Mouse (Mus musculus) embryo, embryonic 11.5 days (tissue): ENCODE data around the gene Gli2.

ENCODE experiments used
- DNase-seq: peaks from one replicate; pipeline ENCODE4 v3.0.0-alpha.2; 2012; ENCODE audit warnings: low read depth, low spot score

Gli2 gene

DNA sequence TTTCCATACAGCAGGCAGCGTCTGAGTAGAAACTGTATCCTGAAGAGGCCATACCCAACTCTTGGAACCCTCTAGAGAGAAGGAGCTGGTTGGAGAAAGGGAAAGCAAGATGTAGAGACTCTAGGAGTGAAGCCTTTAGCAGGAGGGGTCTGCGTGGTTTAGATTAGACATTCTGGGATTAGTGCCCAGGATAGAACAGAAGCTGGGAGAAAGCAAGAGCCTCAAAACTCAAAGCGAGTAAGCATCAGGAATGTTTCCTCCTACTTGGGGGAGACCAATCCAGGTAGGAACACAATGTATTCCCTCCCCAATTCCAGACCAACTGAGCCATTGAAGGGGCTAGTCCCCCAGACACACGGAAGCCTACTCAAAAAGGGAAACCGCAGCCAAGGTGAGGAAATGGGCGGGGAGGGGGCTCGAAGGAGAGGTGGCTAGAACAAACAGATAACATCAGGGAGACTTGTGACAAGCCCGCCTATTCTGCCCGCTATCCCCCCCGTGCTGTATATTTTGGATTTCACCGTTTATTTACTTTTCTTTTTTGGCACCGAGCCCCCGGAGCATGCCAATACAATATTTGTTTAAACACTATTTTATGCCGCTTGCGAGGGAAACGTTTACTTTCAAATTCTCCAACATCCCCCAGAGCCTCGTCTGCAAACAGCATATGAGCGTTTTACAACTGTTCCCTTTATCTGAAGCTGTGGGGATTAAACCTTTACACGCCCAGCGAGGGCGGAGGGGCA is 2.1 kb downstream of the Gli2 start:
- DNase-seq, result no peak

DNA sequence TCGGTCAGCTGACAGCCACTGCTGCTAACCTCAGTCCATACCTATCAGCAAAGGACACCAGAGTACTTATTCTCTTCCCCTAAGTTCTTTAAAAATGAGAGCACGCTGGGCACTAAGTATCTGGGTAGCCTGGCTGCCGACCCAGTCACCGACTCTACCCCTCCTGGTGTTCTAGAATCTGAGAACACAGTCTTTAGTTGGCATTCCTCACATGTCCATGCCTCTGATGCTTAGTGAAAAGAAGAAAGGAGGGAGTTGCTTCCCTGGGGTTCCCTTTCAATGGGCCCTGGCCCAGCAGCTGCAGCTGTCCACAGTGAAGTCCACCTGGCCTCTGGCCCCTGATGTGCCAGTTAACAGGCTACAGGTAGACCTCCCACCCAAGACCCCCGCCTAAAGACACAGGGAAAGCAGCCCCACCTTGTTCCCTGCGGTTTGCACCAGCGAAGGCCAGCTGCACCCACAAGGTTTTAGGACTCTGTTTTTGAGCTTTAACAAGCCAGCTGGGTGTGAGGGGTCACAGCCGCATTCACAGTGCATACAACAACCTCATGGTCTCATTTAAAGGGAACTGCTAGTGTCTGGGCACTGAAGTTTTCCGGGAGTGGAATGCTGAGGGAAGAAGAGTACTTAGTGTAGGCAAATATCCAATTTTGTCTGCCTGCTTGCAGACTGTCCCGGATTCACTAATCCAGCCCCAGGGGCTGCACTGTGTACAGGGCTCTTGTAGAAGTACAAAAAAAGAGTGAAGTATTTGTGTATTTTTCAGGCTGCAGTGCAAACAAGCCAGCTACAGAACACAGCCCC is 3.4 kb downstream of the Gli2 start:
- no peak for DNase-seq

DNA sequence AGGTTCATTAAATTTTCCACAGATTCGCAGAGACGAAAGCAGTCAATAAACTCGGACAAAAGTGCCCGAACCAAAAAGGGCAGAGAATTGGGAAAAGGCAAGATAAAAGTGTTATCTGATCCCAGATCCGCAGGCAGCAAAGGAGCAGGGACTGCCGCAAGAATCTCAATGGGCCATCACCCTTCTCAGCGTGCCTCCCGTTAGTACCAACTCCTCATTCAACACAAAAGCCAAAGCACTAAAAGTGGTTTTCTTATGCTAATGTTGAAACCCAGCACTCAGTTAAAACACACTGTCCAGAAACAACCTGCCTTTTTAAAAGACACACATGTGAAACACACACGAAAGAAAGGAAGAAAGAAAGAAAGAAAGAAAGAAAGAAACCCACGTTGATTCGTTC is 4.4 kb downstream of the Gli2 start:
- no peak for DNase-seq

DNA sequence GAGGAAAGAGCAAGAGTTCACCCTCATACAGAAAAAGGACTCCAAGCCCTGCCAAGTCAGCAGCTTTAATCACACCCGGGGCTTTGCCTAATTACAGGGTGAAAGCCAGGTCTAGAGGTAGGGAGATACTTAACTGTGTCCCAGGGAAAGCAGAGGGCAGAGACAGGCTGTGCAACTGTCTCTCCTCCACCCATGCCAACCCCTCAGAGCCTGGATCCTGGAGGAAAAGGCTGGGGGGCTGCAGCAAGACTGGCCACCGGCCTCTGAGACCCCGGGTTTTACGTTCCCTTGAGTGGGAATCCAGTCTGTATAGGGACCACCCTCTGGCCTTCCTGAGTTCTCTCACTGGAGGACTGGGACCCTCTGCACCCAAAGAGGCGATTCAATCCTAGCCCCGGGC is 4.9 kb downstream of the Gli2 start:
- no peak for DNase-seq

DNA sequence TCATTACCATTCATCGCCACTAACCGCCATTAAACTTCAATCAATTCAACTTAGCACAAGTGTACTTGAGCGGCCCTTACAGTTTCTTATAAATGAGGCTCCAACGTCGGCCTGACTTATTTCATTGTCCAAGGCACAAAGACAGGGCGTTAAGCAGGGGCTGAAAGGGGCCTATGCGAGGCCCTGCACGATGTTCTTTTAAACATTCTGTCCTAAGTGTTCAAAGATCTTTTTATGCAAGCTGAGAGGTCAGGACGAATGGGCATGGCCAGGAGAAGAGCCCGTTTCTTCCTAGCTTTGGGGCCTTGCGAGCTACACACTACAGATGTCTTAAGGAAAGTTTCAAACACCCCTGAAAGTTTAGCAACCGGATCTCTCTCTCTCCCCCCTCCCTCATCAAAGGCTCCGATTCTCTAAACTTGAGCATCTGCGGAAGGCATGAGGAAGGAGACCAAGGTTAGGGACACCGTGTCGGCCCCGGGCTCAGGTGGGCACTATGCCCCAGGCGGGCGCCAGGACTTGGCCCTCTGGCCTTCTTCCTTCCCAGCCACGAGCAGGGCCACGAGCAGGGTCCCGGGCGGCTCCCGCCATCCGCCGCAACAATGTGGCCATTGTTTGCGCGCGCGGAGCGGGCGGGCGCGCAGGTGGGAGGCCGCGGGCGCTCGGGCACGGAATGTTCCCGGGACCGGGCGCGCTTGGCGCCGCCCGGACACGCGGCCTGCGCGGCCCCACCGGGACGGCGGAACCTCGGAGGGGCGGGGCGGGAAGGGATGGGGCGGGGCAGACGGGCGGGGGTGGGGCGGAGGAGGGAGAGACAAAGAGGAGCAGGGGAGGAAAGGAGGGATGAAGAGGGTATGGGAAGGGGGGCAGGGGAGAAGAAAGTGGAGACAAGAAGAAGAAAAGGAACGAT is 5.7 kb downstream of the Gli2 start:
- DNase-seq, result no peak

DNA sequence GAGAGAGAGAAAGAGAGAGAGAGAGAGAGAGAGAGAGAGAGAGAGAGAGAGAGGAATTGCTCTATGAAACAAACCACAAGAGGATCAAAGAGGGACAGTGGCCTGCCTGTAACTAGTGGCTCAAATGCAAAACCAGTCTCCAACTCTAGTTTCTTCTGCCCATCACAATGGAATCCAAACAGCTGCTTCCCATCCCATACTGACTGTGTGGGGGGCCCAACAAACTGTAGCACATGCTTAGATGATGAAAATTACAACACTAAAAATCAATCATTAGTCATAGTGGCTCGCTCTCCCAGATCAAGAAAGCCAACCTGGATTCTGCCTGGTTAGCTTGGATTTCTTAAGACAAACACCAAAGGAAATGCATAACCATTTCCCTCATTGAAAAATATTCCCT is 15.0 kb downstream of the Gli2 start:
- no peak for DNase-seq

DNA sequence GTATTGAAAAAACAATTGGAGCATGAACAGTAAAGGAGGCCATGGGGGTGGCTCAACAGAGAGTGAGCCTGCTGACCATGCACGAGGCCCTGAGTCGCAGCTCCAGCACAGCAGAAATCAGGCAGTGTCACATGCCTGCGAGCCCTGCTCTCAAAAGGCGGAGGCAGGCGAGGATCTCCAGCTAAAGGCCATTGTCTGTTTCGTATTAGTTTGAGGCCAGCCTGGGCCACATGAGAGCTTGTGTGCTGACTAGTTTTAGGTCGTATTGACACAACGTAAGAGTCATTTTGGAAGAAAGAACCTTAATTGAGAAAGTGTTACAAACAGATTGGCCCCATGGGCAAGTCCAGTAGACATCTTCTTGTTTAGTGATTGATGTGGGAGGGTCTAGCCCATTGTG is 17.5 kb downstream of the Gli2 start:
- no peak for DNase-seq

DNA sequence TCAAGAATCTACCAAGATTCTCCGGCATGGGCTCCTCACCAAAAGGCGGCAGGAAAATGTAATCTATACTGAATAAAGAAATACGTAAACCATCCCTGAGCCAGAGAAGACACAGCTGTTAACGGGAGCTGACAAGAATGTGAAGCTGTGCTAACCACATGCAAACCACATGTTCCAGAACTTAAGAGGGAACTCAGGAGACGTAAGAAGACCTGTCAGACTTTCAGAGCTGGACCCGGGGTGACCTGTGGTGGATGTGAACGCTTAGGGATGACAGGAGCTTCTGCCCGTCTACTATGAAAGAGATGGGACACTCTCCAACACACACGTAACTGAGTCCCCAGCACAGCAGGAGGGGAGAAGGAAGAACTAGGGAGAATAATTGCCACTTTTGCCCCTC is 18.1 kb downstream of the Gli2 start:
- DNase-seq, result no peak

DNA sequence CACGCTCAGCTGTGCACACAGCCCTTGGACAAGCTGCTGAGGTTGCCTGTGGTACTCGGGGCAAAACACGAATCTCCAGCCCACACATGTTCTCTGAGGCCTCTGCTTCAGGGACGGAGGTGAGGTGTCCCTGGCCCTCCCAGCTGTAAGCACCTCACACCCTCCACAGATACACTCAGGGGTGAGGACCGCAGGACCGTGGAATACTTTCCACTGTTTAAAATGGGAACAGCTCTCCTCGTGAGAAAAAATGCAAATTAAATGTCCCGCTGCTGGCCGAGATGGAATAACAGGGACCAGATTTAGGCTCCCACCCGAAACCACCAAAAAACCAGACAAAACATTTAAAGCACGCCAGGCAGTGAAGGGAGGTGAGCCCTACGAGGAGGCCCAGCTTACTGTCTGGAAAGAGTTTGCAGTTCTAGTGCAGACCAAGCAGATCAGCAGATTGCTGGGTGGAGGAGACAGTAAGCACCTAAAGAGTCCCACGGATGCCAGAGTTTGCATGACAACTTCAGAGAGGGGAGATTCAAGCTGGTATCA is 19.2 kb downstream of the Gli2 start:
- no peak for DNase-seq

DNA sequence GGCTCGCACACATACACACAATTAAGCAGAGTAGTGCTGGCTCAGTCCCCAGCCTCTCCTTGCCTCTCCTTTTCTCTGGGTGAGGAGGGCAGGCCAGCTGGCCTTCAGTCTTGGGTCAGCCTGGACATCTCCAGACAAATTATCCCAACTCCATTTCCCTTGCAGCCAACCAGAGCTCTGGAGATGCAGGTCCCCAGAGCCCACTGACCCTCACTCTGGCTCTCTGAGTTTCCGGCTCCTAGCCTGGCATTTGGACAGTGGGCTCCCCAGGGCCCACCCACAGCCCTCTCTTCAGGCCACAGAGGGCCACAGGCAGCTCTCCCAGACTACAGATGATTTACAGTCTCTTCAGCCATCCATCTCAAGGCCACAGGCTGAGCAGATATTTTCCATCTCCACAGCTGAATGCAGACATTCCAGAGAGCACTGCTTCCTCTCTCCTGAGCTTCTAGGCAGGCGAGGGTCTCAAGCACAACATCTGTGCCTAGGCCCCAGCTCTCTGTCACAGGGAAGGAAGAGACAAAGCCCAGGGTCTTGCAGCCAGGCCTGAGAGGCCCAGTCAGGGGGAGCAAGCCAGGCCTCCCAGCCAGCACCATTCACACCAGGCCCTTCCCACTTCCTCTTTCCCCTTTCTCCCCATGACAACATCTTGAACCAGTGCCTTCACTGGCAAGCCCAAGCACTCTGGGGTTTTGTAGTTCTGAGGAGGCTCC is 19.8 kb downstream of the Gli2 start:
- DNase-seq, result peak; percentile 67

DNA sequence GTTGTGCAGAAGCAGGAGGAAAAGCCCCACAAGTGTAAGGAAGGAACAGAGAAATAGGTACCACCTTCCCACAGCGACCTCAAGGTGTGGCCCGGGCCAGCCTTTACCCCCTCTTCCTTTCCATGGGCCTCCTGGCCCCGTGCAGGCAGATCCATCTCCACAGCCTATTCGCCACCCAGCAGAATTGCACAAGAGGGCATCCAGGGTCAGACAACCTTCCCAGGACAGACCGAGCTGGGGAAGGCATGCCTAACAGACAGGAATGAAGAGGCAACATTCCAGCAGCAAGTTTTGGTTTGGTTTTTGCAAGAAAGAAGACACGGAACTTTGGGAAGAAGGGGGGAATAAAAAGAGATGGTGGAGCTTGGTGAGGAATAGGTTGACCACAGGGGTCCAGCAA is 22.2 kb downstream of the Gli2 start:
- DNase-seq, result no peak

DNA sequence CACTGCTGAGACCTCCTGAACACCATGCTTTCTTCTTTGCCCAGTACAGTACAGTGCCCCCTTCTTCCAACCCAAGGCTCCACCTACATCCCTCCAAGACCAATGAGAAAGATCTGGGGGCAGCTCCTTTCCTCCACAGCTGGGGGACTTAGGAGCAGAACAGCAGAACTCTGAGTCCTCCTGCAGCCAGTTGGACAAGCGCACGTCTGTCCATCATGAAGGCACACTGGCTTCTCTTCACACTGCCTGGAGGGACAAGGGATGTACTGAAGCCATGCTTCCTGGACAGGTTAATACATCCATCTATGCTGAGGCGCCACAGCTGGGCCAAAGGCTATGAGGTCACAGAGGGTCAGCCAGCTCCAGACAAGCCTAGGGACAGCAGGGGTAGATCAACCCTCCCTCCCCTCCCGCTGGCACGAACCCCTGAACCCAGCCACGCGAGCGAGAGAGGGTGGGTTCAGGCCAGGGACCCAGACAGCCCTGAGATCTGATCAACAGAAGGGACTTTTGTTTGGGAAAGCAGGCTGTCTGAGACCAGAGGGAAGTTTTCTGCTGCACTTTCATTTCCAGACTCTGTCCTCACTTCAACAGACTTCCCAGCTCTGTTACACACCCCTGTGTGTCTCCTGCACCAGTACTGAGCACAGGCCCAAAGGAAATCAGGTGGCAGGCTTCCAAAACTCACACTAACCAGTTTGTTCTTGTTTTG is 27.6 kb downstream of the Gli2 start:
- DNase-seq, result no peak

DNA sequence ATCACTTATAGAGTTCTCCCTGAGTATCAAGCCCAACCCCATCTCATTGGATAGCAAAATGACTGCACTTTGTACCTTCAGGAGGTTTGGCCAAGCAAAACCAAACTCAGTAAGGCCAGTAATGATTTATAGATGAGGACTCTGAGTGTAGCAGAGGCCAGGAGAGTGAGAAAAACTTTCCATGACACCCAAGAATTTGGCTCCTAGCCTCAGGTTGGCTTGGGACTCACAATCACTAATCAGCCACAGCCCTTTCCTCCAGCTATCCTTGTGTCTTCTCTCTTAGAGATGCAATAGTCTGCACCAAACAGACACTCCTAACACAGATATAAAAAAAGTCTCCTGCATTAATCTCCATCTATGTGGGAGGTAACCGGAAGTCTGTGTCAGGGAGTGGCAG is 31.1 kb downstream of the Gli2 start:
- no peak for DNase-seq

DNA sequence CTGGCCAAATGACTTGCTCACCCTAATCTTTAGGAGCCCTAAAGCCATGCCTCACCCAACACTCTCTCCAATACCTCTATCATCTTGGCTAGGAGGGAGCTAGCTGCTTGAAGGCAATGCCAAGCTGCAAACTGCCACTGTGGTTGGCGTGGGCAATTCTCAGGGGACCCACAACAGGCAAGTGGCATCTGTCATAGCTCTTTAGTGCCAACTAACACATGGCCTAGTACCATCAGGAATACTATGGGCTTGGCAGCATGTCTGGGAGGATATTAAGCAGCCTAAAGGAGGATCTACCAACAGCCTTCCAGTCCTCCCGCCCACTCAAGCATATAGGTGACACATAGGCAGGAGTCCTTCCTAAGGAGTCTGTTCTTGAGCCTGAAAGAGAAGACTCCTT is 33.3 kb downstream of the Gli2 start:
- DNase-seq, result no peak

DNA sequence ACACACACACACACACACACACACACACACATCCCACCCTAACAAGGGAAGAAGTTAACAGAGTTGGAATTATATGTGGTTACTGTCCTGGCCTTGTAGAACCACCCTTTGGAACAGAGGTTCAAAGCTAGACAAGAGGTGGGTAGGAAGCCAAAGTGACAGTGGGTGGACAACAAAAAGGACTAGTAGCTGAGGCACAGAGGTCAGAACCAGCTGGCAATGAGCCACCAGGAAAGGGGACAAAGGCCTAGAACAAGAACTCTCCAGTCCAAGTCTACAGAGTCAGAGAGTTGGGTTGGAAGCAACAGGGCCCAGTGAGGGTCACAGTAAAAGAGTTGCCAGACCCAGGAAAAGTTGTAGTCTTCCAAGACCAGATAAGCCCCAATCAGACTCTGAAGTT is 34.4 kb downstream of the Gli2 start:
- no peak for DNase-seq

DNA sequence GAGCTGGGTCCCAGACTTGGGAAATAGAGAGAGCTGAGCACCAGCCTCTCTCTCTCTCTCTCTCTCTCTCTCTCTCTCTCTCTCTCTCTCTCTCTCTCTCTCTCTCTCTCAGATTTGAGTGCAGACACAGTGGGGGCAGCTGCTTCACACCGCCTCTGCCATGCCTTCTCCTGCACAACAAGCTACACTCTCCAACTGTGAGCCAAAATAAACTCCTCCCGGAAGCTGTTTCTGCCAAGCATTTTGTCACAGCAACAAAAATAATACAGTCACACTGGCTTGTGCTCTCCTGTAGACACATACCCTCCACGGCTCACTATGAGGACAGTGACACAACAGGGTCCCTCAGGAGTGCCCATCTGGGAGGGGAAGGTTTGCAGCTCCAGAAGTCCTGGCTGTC is 36.6 kb downstream of the Gli2 start:
- DNase-seq, result no peak

DNA sequence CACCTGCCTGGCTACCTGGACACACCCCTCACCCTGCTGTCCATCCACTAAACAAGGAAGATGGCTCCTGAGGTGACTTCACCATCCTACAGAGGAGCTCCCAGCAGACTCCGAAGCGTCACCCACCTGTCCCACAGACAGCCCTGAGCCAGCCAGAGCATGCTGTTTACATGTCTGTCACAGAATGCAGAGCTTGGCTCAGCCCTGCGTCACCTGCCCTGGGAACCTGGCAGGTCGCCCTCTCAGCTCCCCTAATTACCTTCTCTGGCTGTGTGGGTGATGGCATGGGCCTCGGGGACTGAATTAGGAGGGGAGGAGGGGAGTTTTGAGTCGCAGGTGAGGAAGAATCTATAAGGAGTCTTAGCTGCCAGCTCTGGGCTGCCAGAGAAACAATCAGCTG is 38.3 kb downstream of the Gli2 start:
- DNase-seq, result no peak

DNA sequence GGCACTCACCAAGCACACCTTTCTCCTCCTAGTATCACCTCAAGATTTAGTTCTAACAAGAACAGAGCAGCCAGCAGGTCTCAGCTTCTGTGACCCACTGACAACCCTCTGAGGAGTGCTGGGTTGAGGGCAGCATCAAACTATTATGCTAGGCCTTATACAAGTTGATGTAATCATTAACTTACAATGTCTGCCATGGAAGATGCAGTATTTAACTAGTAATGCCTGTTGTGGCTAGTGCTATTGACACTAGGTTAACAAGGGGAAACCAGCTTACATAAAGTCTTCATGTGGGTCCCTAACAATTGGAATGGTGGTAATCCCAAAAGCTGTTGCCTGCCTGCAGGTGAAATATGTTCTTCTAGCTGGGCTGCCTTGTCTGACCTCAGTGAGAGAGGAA is 44.5 kb downstream of the Gli2 start:
- DNase-seq, result no peak

DNA sequence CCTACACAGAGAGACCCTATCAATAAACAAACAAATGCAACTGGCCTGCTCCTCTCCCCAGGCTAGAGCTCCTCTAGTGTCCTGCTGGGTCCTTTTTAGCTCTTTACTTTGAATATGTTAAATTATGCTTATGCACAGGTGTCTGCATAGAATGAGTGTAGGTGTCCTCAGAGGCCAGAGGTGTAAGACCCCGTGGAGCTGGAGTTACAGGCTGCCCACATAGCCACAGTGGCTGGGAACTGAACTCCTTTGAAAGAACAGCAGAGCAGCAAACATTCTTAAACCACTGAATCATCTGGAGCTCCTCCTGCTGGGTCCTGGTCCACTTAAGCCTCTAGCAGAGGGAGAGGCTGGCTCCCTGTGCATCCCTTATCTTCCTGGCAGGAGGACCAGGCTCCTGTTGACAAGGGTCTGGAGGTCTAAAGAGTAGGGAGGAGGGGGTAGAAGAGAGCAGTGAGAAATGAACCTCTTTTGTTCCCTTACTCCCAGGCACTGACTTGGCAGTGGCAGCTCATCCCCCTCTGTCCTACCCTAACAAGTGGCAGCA is 49.5 kb downstream of the Gli2 start:
- DNase-seq, result no peak

DNA sequence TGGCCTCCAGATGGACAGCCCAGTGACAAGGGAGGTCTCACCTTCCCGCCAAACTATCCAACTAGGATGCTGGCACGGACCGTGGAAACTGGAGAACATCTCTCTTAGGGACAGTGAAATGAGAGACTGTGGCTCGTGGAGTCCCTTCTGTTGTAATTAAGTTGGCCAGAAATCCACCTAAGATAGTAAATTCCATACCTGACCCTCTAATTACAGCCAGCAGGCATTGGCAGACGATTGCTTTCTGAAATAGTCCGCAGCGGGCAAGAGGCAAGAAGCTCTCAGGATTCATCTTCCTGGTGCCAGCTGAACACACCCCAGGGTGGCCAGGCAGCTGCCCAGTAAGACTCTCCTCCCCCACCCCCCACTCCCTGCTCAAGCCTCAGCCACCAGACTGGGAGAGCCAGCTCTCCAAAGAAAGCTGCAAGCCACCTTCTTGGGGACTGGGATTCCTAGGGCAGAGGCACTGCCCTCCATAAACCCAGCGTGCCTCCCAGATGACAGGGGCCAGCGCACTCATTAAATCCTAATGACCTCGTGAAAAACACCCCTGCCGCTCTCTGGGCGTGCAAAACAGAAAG is 51.9 kb downstream of the Gli2 start:
- no peak for DNase-seq
